Mouse (Mus musculus) adrenal gland, postnatal 25 days (tissue): ENCODE data around the gene Pea15a. TPM values are rescaled to one million over a fixed set of nuclear protein-coding genes. Genes with fewer than 3 reads are reported as not detected.

Experiments
- DNase-seq: peaks from one replicate; pipeline ENCODE4 v3.0.0; 2021; ENCODE audit warnings: mixed read lengths
- total RNA-seq: library from RNA; stranded (reverse); gene quantifications from 2 replicates; pipeline ENCODE4 v1.2.3, GENCODE M21; 2021

The Pea15a gene
- total RNA-seq, 1 experiment from 2014 or later = 52.1 TPM

GRCm38 (mm10) chr1:172179102-172179501 is 27.5 kb downstream of the Pea15a start:
- no peak for DNase-seq

DNA sequence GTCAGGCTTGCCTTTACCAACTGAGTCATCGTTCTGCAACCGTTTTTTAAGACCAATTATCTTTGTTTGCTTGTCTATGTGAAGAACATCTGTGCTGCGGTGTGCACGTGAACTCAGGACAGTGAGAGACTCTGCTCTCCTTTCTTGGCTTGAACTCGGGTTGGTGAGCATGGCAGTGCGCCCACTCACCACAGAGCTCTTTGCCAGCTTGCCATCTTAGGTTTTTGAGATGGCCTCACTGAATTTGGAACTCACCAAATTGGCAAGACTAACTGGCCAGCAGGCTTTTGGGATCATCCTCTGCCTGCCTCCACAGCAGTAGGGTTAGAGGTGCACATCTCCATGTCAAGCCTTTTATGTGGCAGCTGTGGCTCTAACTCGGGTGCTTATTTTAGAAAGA is 28.8 kb downstream of the Pea15a start:
- DNase-seq = no peak

DNA sequence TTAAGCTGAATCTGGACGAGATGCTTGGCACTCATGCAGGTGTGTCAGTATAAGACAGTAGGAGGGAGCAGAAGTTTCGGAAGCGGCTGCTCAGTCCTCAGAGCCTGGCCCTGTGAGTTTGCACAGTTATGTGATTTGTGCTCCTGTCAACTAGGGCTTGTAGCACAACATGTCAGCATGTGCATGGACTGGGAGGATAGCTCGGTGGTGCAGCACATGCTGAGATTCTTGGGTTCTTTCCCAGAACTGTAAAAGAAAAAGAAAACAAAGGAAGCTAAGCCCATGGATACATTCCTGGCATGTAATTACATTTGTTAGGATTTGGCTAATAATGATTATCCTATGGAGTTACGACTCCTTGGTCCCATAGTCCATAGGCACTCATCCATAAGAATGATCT is 33.4 kb downstream of the Pea15a start:
- DNase-seq = no peak

- peak; percentile 20 for DNase-seq
Measured at GRCm38 (mm10) chr1:172172381-172172780, 34.2 kb downstream of the Pea15a start.

GRCm38 (mm10) chr1:172169809-172170208 is 36.8 kb downstream of the Pea15a start:
- DNase-seq = no peak

DNA sequence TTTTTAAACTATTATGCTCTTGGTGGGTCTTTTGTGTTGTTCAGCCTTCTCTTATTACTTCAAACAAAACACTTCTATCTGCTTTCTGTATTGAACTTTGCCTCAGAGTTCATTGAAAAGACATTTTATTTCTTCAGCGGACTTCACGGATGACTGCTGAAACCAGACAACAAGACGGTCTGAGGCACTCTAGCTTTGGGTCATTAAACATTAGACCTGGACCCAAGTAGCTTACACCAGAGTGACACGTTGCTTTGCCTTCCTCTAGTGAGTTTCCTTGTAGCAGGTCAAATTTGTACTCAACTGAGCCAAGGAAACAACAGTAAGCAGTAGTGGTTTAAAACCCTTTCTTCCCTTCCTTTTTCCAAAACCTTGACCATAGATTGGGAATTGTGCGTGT is 38.7 kb downstream of the Pea15a start:
- no peak for DNase-seq

DNA sequence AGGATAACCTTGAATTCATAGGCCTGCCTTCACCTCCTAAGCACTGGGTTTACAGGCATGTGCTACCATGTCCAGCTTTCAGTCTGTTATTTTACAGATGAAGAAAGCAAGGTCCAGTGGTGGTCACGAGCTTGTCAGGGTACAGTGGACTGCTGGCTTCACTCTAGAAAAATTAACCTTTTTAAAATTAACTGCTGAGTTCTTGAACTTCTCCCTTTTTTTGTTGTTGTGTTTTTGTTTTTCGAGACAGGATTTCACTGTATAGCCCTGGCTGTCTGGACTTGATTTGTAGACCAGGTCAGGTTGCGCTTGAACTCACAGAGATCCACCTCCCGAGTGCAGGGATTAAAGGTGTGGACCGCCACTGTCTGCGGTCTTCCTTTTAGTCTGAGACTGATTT is 43.6 kb downstream of the Pea15a start:
- DNase-seq = no peak

DNA sequence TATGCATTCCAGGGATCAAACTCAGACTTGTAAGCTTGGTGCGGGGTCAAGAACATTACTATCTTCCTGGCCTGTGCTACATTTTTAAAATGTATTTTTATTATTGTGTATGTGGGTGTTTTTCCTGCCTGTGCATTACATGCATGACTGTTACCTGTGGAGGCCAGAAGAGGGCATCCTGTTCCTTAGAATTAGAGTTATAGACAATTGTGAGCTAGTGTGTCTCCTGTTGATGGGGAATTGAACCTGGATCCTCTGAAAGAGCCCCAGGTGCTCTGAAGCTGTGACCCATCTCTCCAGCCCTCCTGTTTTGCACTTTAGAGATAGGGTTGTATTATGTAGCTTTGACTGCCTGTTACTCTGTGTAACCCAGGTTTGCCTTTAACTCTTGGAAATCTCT is 44.6 kb downstream of the Pea15a start:
- no peak for DNase-seq

DNA sequence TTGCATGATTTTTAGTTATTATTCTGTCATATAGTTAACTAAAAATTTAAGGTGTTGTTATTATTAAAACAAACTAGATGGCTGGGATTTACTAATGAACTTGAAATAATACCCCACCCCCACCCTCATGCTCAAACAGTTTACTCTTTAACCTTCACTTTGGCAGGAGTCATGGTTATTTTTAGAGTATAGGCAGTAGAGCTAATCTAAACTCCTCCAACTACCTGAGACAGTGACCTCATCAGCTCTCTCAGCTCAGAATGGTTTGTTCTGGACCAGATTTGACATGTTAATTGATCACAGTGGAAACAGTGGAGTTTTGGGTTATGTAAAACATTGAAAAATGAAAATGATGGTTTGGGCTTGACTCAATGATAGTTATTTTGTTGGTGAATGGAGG is 46.1 kb downstream of the Pea15a start:
- no peak for DNase-seq

GRCm38 (mm10) chr1:172159970-172160369 is 46.6 kb downstream of the Pea15a start:
- DNase-seq = no peak

DNA sequence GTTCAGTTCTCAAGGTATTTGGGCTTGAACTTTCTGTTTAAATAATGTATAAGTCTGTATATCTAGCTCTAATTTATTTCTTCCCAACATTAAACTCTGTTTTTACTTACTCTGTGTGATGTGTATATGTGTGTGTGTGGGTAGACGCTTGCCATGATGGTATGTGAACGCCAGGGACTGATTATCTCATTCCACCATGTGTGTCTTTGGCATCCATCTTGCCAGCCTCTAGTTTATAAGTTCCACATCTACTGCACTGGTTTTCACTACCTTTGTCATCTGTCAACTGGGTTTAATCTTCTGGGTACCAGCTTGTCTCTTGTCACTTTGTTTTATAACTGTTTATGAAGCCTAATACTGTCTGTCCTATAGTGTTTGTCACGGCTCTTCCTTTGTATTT is 51.1 kb downstream of the Pea15a start:
- no peak for DNase-seq

GRCm38 (mm10) chr1:172154536-172154935 is 52.1 kb downstream of the Pea15a start:
- no peak for DNase-seq

DNA sequence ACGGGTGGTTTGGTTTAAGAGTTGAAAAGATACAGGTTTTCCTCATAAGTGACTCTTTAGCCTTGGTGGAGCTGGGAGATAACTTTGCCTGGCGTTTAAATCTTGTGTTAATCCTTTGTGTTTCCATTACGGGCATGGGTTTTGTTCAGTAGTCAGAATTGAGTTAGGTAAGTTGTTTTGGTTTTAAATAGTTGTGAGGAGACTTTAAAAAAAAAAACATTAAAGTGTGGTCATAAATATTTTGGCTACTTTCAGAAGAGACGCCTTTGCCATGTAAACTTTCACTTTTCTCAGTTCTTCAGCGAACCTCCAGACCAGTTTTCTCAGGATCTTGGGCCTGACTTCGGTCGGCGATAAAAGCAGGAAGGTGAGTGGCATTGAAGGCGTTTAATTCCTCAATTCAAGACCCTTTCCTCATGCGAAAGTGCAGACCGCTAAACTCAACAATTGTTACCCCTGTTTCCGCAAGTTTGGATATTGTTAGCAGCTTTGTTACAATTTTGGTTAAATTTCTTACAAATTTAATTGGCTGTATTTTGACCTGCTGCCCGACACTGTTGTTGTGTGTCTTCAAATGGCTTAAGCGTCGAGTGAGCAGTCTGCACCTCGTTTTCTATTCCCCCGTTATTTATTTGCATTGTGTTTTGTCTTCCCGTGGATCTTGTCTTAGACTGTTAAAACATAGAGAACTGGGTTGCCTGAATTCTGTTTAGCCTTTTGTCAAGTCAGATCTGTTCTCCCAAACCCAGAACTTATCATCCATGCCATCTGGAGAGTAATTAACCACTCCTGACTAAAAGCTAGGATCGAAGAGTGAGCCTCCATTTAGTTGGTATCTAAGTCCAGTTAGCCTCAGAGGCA is 57.4 kb downstream of the Pea15a start:
- no peak for DNase-seq

GRCm38 (mm10) chr1:172148279-172148954 is 58.2 kb downstream of the Pea15a start:
- DNase-seq = peak; percentile 41

GRCm38 (mm10) chr1:172147835-172148278 is 58.7 kb downstream of the Pea15a start, which contains the start of gene Dcaf8:
Gene Dcaf8, plus strand, starts transcription at chr1:172148084.
- DNase-seq = peak; percentile 98

Other genes starting within 250 kb of the Pea15a start
- 2.8 and 7.4 TPM in 2 replicates for gene Vangl2, start 178.4 kb downstream of the Pea15a start, total RNA-seq
- gene Nhlh1, start 149.2 kb downstream of the Pea15a start, total RNA-seq = not detected in 2 replicates
- 184 and 190 TPM in 2 replicates for gene Copa, start 124.3 kb downstream of the Pea15a start, total RNA-seq
- gene Ncstn, start 124.0 kb downstream of the Pea15a start, total RNA-seq = 101 and 117 TPM in 2 replicates
- 106 and 158 TPM in 2 replicates for gene Pex19, start 80.0 kb downstream of the Pea15a start, total RNA-seq
- gene Dcaf8, start 58.7 kb downstream of the Pea15a start, total RNA-seq = 130 and 169 TPM in 2 replicates
- 1.00 TPM in 1 of 2 replicates, not detected in the other for gene Casq1, start 13.1 kb upstream of the Pea15a start, total RNA-seq
- 0.88 and 2.3 TPM in 2 replicates for gene Atp1a4, start 51.6 kb upstream of the Pea15a start, total RNA-seq
- gene Igsf8, start 54.8 kb upstream of the Pea15a start, total RNA-seq = 33.7 and 48.7 TPM in 2 replicates
- gene Atp1a2, start 91.3 kb upstream of the Pea15a start, total RNA-seq = 110 and 122 TPM in 2 replicates
- gene Kcnj9, start 122.5 kb upstream of the Pea15a start, total RNA-seq = 0.18 TPM in 1 of 2 replicates, not detected in the other
- gene Kcnj10, start 134.4 kb upstream of the Pea15a start, total RNA-seq = 0.39 and 0.48 TPM in 2 replicates
- gene Pigm, start 169.7 kb upstream of the Pea15a start, total RNA-seq = 11.8 and 13.1 TPM in 2 replicates